Mouse (Mus musculus): ENCODE results near the gene Inka2. TPM values are rescaled to one million over a fixed set of nuclear protein-coding genes. Genes with fewer than 3 reads are reported as not detected.
"Not testable (repeated sequence)": the region's sequence is repeated elsewhere in the genome, so short reads cannot be mapped to it uniquely, and the experiment has no call there.

Inka2 gene
- polyA plus RNA-seq, 1 experiment, result 0.30 TPM

DNA sequence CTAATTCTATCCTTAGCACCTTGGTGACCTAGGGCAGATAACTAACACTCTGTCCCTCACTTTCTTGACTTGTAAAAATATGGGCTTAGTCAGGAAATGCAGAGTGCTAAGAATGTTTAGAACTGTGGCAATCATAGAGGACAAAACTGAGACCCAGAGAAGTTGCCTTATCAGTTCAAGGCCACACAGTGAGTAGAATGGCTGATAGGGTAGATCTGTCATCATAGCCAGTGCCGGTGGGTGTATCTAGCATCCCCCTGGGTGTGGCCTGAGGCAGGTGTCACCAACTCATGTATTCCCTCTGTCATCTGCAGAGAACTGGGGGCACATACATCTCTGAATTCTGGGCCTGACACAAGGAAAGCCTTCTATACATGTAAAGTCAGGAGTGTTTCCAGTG, 6.1 kb upstream of the Inka2 start:
- TF ChIP-seq POLR2A (IDR thresholded peaks at IDR 0.05; ENCODE audit: control insufficient read depth, low read depth, low read length), result no peak
- H3K4me1 ChIP-seq (ENCODE audit: control insufficient read depth, insufficient read depth, low read length), result no peaks in the 10 kb centered on the region; the same call in 1 of the 2 replicates
- H3K27me3 ChIP-seq (ENCODE audit: control insufficient read depth, insufficient read depth, low read length), result no peaks in the 10 kb centered on the region
- no peak overlapping the region for H3K4me3 ChIP-seq (ENCODE audit: control insufficient read depth, low read depth, low read length)
- H3K27ac ChIP-seq (ENCODE audit: control insufficient read depth, insufficient read depth, low read depth, low read length), result no peak overlapping the region
- H3K36me3 ChIP-seq (ENCODE audit: control insufficient read depth, insufficient read depth, low read length), result no peaks in the 10 kb centered on the region

DNA sequence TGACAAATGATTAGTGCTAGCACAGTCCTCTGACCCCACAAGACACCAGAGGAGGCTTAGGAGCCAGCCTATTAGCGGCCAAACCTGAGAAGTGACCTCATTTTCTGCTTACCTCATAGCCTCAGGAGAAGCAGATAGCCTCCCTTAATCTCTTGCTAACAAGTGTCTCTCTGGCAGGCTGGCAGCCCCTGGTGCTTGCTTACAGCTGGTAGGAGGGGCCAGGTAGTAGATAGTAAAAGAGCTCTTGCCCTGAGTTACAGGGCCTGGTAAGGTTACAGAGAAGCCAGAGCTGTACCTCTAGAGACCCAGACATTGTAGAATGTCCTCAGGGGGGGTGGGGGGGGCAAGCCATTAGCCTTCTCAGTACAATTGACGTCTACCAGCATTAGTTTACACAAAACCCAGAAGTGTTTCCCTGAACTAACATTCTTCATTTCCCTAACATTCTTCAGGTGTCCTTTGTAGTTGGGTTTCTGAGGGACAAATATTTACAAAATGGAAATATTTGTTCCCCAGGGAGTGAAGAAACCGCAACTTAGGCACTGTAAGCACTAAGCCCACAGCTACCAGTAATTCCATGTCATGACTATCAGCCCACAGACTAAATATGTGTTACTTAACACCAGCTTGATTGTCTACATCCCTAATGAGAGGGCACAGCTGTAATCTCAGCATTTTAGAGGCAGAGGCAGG, 5.0 kb upstream of the Inka2 start:
- H3K27me3 ChIP-seq (ENCODE audit: control insufficient read depth, insufficient read depth, low read length), result no peaks in the 10 kb centered on the region
- no peak overlapping the region for H3K4me3 ChIP-seq (ENCODE audit: control insufficient read depth, low read depth, low read length)
- H3K36me3 ChIP-seq (ENCODE audit: control insufficient read depth, insufficient read depth, low read length), result no peaks in the 10 kb centered on the region
- H3K27ac ChIP-seq (ENCODE audit: control insufficient read depth, insufficient read depth, low read depth, low read length), result no peak overlapping the region
- H3K4me1 ChIP-seq (ENCODE audit: control insufficient read depth, insufficient read depth, low read length), result peaks cover 4% of the 10 kb centered on the region
- TF ChIP-seq CTCF (IDR thresholded peaks at IDR 0.05; ENCODE audit: control insufficient read depth, insufficient read depth, insufficient replicate concordance, low read depth, low read length) (no peak), POLR2A (IDR thresholded peaks at IDR 0.05; ENCODE audit: control insufficient read depth, low read depth, low read length) (no peak)

DNA sequence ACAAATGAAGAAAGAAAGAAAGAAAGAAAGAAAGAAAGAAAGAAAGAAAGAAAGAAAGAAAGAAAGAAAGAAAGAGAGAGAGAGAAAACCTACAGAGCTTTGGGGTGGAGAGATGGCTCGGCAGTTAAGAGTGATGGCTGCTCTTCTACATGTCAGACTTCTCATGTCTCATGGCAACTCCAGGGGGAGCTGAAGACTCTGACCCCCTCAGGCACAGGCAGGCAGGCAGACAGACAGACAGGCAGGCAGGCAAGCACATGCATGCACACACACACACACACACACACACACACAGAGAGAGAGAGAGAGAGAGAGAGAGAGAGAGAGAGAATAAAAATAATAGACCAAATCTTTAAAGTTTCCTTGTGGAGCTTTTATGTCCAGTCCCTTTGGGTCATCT, 3.6 kb upstream of the Inka2 start:
- peaks cover 14% of the 10 kb centered on the region for H3K4me1 ChIP-seq (ENCODE audit: control insufficient read depth, insufficient read depth, low read length)
- not testable (repeated sequence) for H3K36me3 ChIP-seq (ENCODE audit: control insufficient read depth, insufficient read depth, low read length); H3K4me3 ChIP-seq (ENCODE audit: control insufficient read depth, low read depth, low read length); H3K27ac ChIP-seq (ENCODE audit: control insufficient read depth, insufficient read depth, low read depth, low read length); H3K27me3 ChIP-seq (ENCODE audit: control insufficient read depth, insufficient read depth, low read length)

DNA sequence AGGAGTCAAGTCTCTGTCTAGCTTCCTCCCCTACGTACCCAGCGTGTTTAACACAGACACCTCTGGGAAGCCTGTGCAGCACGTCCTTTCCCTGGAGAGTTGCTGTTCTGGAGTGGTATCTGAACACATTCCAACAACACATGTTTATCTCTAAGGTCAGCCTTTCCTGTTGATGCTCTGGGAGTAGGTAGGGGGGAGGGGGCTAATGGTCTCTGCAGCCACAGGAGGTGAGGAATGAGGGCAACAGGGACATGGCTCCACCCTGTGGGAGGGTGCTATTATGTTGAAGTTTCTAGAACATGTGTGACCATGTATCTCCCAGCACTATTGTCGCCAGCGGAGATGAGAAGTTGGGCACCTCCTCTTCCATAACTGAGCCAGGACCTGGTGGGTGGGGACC, 3.0 kb upstream of the Inka2 start:
- Histone ChIP-seq H3K4me3 (ENCODE audit: control insufficient read depth, low read depth, low read length) (no peak overlapping the region), H3K36me3 (ENCODE audit: control insufficient read depth, insufficient read depth, low read length) (no peaks in the 10 kb centered on the region), H3K27ac (ENCODE audit: control insufficient read depth, insufficient read depth, low read depth, low read length) (no peak overlapping the region), H3K27me3 (ENCODE audit: control insufficient read depth, insufficient read depth, low read length) (no peaks in the 10 kb centered on the region), H3K4me1 (ENCODE audit: control insufficient read depth, insufficient read depth, low read length) (peaks cover 14% of the 10 kb centered on the region)
- no peak for TF ChIP-seq CTCF (IDR thresholded peaks at IDR 0.05; ENCODE audit: control insufficient read depth, insufficient read depth, insufficient replicate concordance, low read depth, low read length)
- no peak for TF ChIP-seq POLR2A (IDR thresholded peaks at IDR 0.05; ENCODE audit: control insufficient read depth, low read depth, low read length)

GRCm38 (mm10) chr3:105703571-105703970, 828 bp upstream of the Inka2 start:
- Histone ChIP-seq H3K4me1 (ENCODE audit: control insufficient read depth, insufficient read depth, low read length) (peaks cover 14% of the 10 kb centered on the region), H3K27me3 (ENCODE audit: control insufficient read depth, insufficient read depth, low read length) (no peaks in the 10 kb centered on the region), H3K36me3 (ENCODE audit: control insufficient read depth, insufficient read depth, low read length) (no peaks in the 10 kb centered on the region), H3K4me3 (ENCODE audit: control insufficient read depth, low read depth, low read length) (no peak overlapping the region), H3K27ac (ENCODE audit: control insufficient read depth, insufficient read depth, low read depth, low read length) (no peak overlapping the region)
- no peak for TF ChIP-seq CTCF (IDR thresholded peaks at IDR 0.05; ENCODE audit: control insufficient read depth, insufficient read depth, insufficient replicate concordance, low read depth, low read length)
- no peak for TF ChIP-seq POLR2A (IDR thresholded peaks at IDR 0.05; ENCODE audit: control insufficient read depth, low read depth, low read length)

GRCm38 (mm10) chr3:105705061-105705549, 706 bp downstream of the Inka2 start:
- TF ChIP-seq POLR2A (IDR thresholded peaks at IDR 0.05; ENCODE audit: control insufficient read depth, low read depth, low read length) (no peak), CTCF (IDR thresholded peaks at IDR 0.05; ENCODE audit: control insufficient read depth, insufficient read depth, insufficient replicate concordance, low read depth, low read length) (no peak)
- Histone ChIP-seq H3K27me3 (ENCODE audit: control insufficient read depth, insufficient read depth, low read length) (no peaks in the 10 kb centered on the region), H3K4me1 (ENCODE audit: control insufficient read depth, insufficient read depth, low read length) (peaks cover 14% of the 10 kb centered on the region), H3K27ac (ENCODE audit: control insufficient read depth, insufficient read depth, low read depth, low read length) (no peak overlapping the region), H3K36me3 (ENCODE audit: control insufficient read depth, insufficient read depth, low read length) (no peaks in the 10 kb centered on the region), H3K4me3 (ENCODE audit: control insufficient read depth, low read depth, low read length) (peak overlapping the region; percentile 84)

- Histone ChIP-seq H3K4me3 (ENCODE audit: control insufficient read depth, low read depth, low read length) (no peak overlapping the region), H3K27me3 (ENCODE audit: control insufficient read depth, insufficient read depth, low read length) (no peaks in the 10 kb centered on the region), H3K36me3 (ENCODE audit: control insufficient read depth, insufficient read depth, low read length) (no peaks in the 10 kb centered on the region), H3K4me1 (ENCODE audit: control insufficient read depth, insufficient read depth, low read length) (peaks cover 14% of the 10 kb centered on the region), H3K27ac (ENCODE audit: control insufficient read depth, insufficient read depth, low read depth, low read length) (no peak overlapping the region)
- TF ChIP-seq CTCF (IDR thresholded peaks at IDR 0.05; ENCODE audit: control insufficient read depth, insufficient read depth, insufficient replicate concordance, low read depth, low read length) (no peak), POLR2A (IDR thresholded peaks at IDR 0.05; ENCODE audit: control insufficient read depth, low read depth, low read length) (no peak)
These were observed 1.2 kb downstream of the Inka2 start for GRCm38 (mm10) chr3:105705561-105705960.

All from testis, adult 2 months (tissue).